Mouse (Mus musculus): ENCODE data around the gene Osgepl1.

DNA sequence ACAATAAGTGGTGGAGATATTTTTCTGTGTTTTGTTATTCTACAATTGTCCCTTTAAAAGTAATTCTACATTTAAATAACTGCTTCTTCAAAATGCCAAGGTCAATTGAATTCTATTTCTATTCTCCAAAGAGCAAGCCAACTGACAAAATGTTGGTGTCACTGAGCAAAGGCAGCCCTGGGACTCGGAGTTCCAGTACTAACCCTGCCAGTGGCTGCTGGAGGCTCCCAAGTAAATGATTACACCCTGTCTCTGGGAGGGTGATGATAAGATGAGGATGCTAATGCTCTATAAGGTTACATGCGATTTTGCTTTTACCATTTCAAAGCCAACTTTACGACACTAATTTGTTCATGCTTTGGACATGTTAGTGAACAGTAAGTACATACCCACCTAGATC lies 43.5 kb upstream of the Osgepl1 start:
- no peak for TF ChIP-seq POLR2A (IDR thresholded peaks at IDR 0.05; ENCODE audit: low read depth, low read length)
- TF ChIP-seq CTCF (conservative IDR thresholded peaks at IDR 0.05; ENCODE audit: insufficient read depth, insufficient read length, low read depth, low read length): no peak
